Mouse (Mus musculus) urinary bladder, postnatal 14 days (tissue): ENCODE data around the gene Psmc3ip.

Source experiments
- DNase-seq: peaks from one replicate; pipeline ENCODE4 v3.0.0; 2021; ENCODE audit warnings: low spot score

The Psmc3ip gene

DNA sequence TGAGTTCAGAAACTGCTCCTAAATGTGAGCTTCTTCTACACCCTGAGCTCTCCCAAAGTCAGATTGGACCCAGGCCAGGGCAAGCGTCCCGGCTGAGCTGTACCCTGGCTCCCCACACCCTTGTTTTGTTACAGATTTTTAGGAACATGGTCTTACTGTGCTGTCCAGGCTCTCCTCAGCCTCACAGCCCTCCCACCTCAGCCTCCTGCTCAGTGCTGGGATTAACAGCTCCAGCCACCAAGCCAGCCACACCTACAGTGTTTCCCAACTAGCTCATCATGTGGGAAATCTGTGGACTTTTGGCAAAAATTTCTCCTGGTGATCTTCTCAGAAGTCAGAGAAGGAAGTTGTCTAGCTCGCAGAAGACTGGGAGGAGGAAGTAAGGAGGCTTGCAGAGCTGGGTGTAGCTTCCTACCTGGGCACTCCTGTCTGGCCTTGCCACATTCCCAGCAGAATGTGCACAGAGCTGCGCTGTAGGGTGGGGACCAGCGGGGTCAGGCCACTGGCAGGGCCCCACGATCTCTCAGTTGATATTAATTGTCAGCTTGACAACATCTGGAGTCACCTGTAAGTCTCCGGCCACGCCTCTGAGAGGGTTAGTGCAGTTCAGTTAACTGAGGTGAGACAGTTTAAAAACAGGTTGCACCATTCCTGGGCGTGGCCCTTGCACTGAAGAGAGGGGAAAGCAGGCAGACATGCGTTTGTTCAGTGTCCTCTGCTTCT is 42.3 kb downstream of the Psmc3ip start:
- DNase-seq: peak; percentile 86

DNA sequence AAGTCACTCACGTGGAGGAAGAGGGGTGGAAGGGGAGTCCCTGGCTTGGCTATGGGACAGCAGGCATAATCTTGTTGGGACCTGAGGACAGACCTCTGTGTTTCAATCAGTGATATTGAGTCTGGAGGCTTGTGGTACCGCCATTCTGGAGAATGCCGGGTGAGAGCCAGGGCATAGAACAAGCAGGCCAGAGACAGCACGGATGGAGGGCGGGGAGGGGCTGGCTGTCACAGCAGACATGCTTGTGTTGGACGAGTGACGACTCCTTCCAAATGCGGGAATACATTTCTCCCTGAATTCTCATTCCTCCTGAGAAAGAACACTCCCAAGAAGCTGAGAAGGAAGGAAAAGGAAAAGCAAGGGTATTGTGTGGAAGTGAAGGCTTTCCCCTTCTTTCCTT is 43.6 kb downstream of the Psmc3ip start:
- no peak for DNase-seq

DNA sequence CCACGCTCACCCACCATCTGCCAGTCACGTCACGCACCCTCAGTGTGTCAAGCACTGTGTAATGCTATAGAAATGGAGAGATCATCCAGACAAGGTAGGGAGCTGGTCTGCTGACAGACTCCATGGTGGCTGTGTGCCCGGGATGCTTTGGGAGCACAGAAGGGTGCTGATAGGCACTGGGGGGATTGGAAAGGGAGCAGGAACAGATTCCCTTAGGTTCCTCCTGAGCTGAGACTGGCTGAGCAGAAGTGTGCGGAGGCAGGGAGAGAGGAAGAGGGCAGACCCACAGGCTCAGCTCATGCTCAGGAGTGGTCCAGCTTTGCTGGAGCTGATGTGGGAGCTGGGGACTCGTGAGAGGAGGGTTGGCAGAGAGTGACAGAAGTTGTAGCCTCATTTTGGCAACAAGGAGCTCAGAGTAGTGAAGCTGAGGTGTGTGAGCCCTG is 44.2 kb downstream of the Psmc3ip start:
- no peak for DNase-seq

DNA sequence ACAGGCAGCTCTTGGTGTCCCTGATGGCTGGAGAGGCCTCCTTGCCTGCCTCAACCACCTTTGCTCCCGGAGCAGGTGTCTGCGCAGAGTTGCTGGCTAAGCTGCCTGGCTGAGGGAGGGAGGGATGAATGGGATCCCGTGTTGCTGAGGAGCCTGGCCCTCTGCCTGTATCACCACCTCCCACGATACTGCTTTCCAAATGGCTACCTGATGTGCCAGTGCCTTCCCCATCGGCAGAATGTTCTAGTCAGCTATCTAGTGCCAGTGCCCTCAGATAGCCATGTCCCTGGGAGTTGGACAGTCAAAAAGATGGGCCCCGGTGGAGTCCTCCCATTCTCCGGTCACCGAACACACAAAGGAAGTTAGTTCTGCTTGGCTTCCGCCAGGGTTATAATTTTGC is 44.9 kb downstream of the Psmc3ip start:
- no peak for DNase-seq

DNA sequence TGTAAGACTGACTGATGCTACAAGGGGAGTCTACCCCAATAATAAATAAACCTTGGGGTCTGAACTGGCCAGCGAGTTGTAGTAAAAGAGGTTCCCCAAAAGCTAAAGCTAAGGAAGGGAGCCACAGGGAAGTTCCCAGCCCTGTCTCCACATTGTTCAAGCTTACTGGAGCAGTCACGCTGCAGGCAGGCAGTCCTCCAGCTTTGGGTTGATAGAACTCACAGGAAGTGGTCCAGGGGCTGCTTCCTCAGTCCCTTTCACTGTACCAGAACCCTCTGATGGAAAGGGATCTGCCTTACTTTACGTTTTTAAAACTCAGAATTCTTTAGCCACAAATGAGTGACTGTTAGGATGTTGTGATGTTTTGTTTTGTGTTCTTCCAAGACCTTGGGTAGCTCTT is 47.7 kb downstream of the Psmc3ip start:
- DNase-seq: no peak

DNA sequence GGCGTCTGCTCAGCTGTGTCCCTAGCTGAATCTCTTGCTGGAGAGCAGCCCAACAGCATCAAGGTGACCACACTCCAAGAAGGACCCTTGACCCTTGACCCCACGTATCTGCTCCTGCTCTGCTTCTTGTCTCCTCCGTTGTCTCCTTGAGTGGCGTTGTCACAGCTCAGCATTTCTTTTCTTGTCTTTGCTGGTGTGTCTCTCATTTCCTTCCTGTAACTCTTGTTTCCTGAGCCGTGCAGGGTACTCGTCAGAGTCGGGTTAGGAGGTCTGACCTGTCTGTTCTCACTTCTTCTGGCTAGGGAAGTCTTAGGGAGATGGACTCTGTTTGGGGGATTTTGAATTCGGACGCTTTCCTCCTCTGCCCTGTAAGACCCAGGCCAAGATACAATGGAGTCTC is 48.8 kb downstream of the Psmc3ip start:
- no peak for DNase-seq

DNA sequence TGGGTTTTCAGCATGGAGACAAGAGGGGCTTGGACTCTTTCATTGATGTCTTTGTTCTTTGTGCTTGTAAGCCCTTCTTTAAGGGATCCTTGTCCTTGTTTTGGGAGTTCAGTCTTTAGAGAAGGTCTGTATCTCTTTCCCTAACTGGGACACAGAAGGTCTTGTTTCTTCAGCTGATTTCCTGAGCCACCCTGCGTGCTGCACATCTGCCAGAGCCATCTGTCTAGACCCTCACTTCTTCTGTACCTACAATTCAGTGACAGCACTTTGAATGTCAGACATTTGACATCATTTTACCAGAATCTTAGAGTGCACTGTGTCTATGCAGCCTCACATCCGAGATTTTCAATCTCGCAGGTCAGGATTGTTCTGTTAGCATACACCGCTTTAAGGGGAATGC is 49.4 kb downstream of the Psmc3ip start:
- no peak for DNase-seq
